Mouse (Mus musculus) liver, adult 2 months (tissue): ENCODE results near the gene Srcin1.

ENCODE experiments used
- CTCF ChIP-seq: fragments of 200-500 bp; IDR thresholded peaks from 2 replicates; pipeline ENCODE4 v1.5.1; 2011; ENCODE audit warnings: low read depth, low read length, control low read depth
- POLR2A ChIP-seq: fragments of 200-500 bp; IDR thresholded peaks from 2 replicates; pipeline ENCODE4 v1.6.1; 2011; ENCODE audit warnings: low read length, control low read depth; ENCODE audit not compliant: insufficient read depth; ENCODE audit errors: extremely low read depth

- TF ChIP-seq POLR2A: no peak
- peak; percentile 97 for TF ChIP-seq CTCF
Measured at GRCm38 (mm10) chr11:97531381-97532260, 44.4 kb downstream of the Srcin1 start.
